In genomic region chr7:90395073-90395472, GRCm38 (mm10) we compare ENCODE assay signal across 30 mouse cellular contexts. TPM values are rescaled to one million over a fixed set of nuclear protein-coding genes. Genes with fewer than 3 reads are reported as not detected.
DNase-seq lines count a peak whose midpoint lies in the region; ATAC-seq and TF ChIP-seq lines count a peak whose summit lies in the region.
"Had no signal": no experiment of that assay in that cellular context is flagged by ENCODE, and none has a peak within 500 bp of the region (broad histone marks: within the 10 kb centered on the region; RNA-seq: fewer than 3 reads in every experiment).

No protein-coding gene starts in this region.

- in situ Hi-C loops in Patski (cut with MboI; ENCODE audit: low pct_unique_long_range_greater_than_20kb), result no loop called here

- POLR2A ChIA-PET in Patski (lab: Charles Lee), result interaction anchor here (0.6 to 1.3 kb wide), 3 partner anchors 52 to 93 kb away, joined by 3 read pairs; no protein-coding TSS in a partner anchor

- H3K9me3 ChIP-seq in heart, embryonic 12.5 days (replicated peaks), result no peaks in the 10 kb centered on the region
- no peaks in the 10 kb centered on the region for H3K9me3 ChIP-seq in heart, embryonic 16.5 days (replicated peaks; ENCODE audit: control insufficient read depth, low read length)
- no peaks in the 10 kb centered on the region for H3K9me3 ChIP-seq in lung, postnatal 0 days (ENCODE audit: low read length)
- H3K9me3 ChIP-seq: G1E had no signal

- 0 out of 2 replicates have a peak overlapping the region, but pooled peaks have one; percentile 28 for H3K27ac ChIP-seq in heart, embryonic 12.5 days (ENCODE audit: poor library complexity, severe bottlenecking)
- H3K27ac ChIP-seq in heart, embryonic 16.5 days (ENCODE audit: low read length), result no peak overlapping the region
- no peak overlapping the region for H3K27ac ChIP-seq in lung, postnatal 0 days (ENCODE audit: low read length)
- H3K27ac ChIP-seq: gastrocnemius, adult 2 months; hindbrain, embryonic 14.5 days; hindbrain, postnatal 0 days had no signal

- no peak overlapping the region for H3K4me3 ChIP-seq in heart, embryonic 12.5 days
- no peak overlapping the region for H3K4me3 ChIP-seq in heart, embryonic 16.5 days (ENCODE audit: low read length)
- H3K4me3 ChIP-seq in lung, postnatal 0 days (ENCODE audit: low read depth, low read length), result no peak overlapping the region
- H3K4me3 ChIP-seq: gastrocnemius, adult 2 months had no signal

- H3K4me1 ChIP-seq in heart, embryonic 12.5 days (replicated peaks), result peaks cover 13% of the 10 kb centered on the region
- H3K4me1 ChIP-seq in heart, embryonic 16.5 days (ENCODE audit: control insufficient read depth, insufficient read depth, low read length), result peaks cover 15% of the 10 kb centered on the region; the same call in 1 of the 2 replicates
- no peaks in the 10 kb centered on the region for H3K4me1 ChIP-seq in lung, postnatal 0 days (ENCODE audit: insufficient read depth, low read depth, low read length)

- DNase-seq in heart, adult 18-20 months, result no peak
- DNase-seq in heart, adult 9 months (ENCODE audit: low spot score in 2 of 2), result no peak
- peak; percentile 18 for DNase-seq in lung, postnatal 0 days (ENCODE audit: low spot score)
- DNase-seq in lung, postnatal 14 days, result no peak
- DNase-seq in Patski (ENCODE audit: low read depth, low spot score), result no peak
- DNase-seq: adrenal gland, adult 8-10 months; adrenal gland, postnatal 25 days; B cell, adult 2 months; cerebellum, adult 11-12 months; cerebellum, adult 8-10 months; cerebellum, postnatal 10 days; cerebellum, postnatal 36 days; forebrain, postnatal 0 days; gastrocnemius, adult 2 months; gastrocnemius, postnatal 14 days; heart, adult 11 months; heart, postnatal 10 days; heart, postnatal 4 days had no signal

- no peak for ATAC-seq in heart, embryonic 12.5 days (ENCODE audit: insufficient number of reproducible peaks, low FRiP score)
- peak; percentile 41; the same call in 1 of the 2 replicates for ATAC-seq in heart, embryonic 16.5 days (replicated peaks; ENCODE audit: extremely low read depth, insufficient read depth, low FRiP score)
- peak; percentile 37 for ATAC-seq in lung, postnatal 0 days
- ATAC-seq in Patski, result peak; percentile 12
- ATAC-seq in erythroblast, adult 5-6 weeks (replicated peaks; ENCODE audit: low FRiP score, poor library complexity, severe bottlenecking), result no peak
- ATAC-seq: activated CD4-positive, CD25-positive, alpha-beta regulatory T cell, adult 4 months; forebrain, embryonic 14.5 days; forebrain, postnatal 0 days; hindbrain, postnatal 0 days; inflammation-experienced regulatory T-cells, adult 6 months; intestine, embryonic 16.5 days had no signal

- H3K27me3 ChIP-seq in heart, embryonic 12.5 days (replicated peaks), result no peaks in the 10 kb centered on the region
- H3K27me3 ChIP-seq in heart, embryonic 16.5 days (ENCODE audit: control insufficient read depth, insufficient read depth, low read length), result no peaks in the 10 kb centered on the region
- no peaks in the 10 kb centered on the region for H3K27me3 ChIP-seq in lung, postnatal 0 days (replicated peaks; ENCODE audit: insufficient read depth, low read length)
- no peaks in the 10 kb centered on the region for H3K27me3 ChIP-seq in Patski
- H3K27me3 ChIP-seq: CH12.LX had no signal

- TF ChIP-seq EP300 in lung, postnatal 0 days (IDR thresholded peaks at IDR 0.05), result no peak

- H3K9ac ChIP-seq in heart, embryonic 12.5 days, result no peak overlapping the region
- no peak overlapping the region for H3K9ac ChIP-seq in heart, embryonic 16.5 days (ENCODE audit: low read length)
- no peak overlapping the region for H3K9ac ChIP-seq in lung, postnatal 0 days (replicated peaks; ENCODE audit: low read depth)
- H3K9ac ChIP-seq: forebrain, postnatal 0 days; hindbrain, embryonic 14.5 days had no signal

- H3K36me3 ChIP-seq in heart, embryonic 12.5 days, result no peaks in the 10 kb centered on the region
- 0 out of 2 replicates have a peak, but pooled peaks cover 2% of the 10 kb centered on the region for H3K36me3 ChIP-seq in heart, embryonic 16.5 days (ENCODE audit: control insufficient read depth, insufficient read depth)
- H3K36me3 ChIP-seq in lung, postnatal 0 days (ENCODE audit: insufficient read depth, low read length), result no peaks in the 10 kb centered on the region
- H3K36me3 ChIP-seq: G1E had no signal

- no peak for TF ChIP-seq CTCF in lung, postnatal 0 days (IDR thresholded peaks at IDR 0.05)
- no peak for TF ChIP-seq CTCF in Patski (IDR thresholded peaks at IDR 0.05)

- no peak overlapping the region for H3K4me2 ChIP-seq in heart, embryonic 12.5 days
- no peak overlapping the region for H3K4me2 ChIP-seq in heart, embryonic 16.5 days (ENCODE audit: low read depth, low read length)
- H3K4me2 ChIP-seq in lung, postnatal 0 days (replicated peaks; ENCODE audit: low read depth, low read length), result no peak overlapping the region
- H3K4me2 ChIP-seq: heart, embryonic 11.5 days; hindbrain, embryonic 14.5 days had no signal

- CTCF ChIA-PET in Patski (lab: Charles Lee), result interaction anchor here (0.8 to 2.3 kb wide), 11 partner anchors 8 to 128 kb away, joined by 3 to 9 read pairs (median 3); partner anchors contain the start of gene Sytl2

- WGBS in heart, embryonic 12.5 days, result 30% methylated on average over 4 of the region's 4 CpGs
- 23% methylated on average over 4 of the region's 4 CpGs for WGBS in heart, embryonic 16.5 days
- WGBS in lung, postnatal 0 days, result 33% methylated on average over 4 of the region's 4 CpGs

RNA-seq across cellular contexts. Expression of gene Ccdc89, which starts 31.3 kb away (rescaled TPM):
- 0.95 and 1.9 TPM in 2 replicates for polyA plus RNA-seq in heart, embryonic 12.5 days (2016; fragmentation: Nextera tagmentation; extraction: Ambion mirVana)
- total RNA-seq in heart, adult 18-20 months (2021), result under 1 TPM; 0.20 to 0.31 TPM
- 0.62 and 0.79 TPM in 2 replicates for polyA plus RNA-seq in heart, embryonic 16.5 days (2015; fragmentation: Nextera tagmentation; extraction: Ambion mirVana)
- 1.2 and 1.4 TPM in 2 replicates for polyA plus RNA-seq in lung, postnatal 0 days (2015; fragmentation: Nextera tagmentation; extraction: Ambion mirVana)
- polyA plus RNA-seq in Patski (2021), result 0.65 TPM
- total RNA-seq in erythroblast, adult 5-6 weeks (2015; ENCODE audit: low replicate concordance), result not detected in 2 replicates
- total RNA-seq in erythroblast, adult 5-6 weeks (2017; ENCODE audit: low replicate concordance), result not detected in 2 replicates
- total RNA-seq: CH12.LX; gastrocnemius, adult 2 months had no signal
- polyA plus RNA-seq: activated CD4-positive, CD25-positive, alpha-beta regulatory T cell, adult 4 months; G1E; inflammation-experienced regulatory T-cells, adult 6 months had no signal

RNA-seq across cellular contexts. Expression of gene Crebzf, which starts 47.5 kb away (rescaled TPM):
- polyA plus RNA-seq in heart, embryonic 12.5 days (2016; fragmentation: Nextera tagmentation; extraction: Ambion mirVana), result 38.7 and 39.5 TPM in 2 replicates
- 10 to 100 TPM; 18.7 to 20.5 TPM for total RNA-seq in heart, adult 18-20 months (2021)
- polyA plus RNA-seq in heart, embryonic 16.5 days (2015; fragmentation: Nextera tagmentation; extraction: Ambion mirVana), result 14.4 and 15.5 TPM in 2 replicates
- polyA plus RNA-seq in lung, postnatal 0 days (2015; fragmentation: Nextera tagmentation; extraction: Ambion mirVana), result 23.7 and 28.7 TPM in 2 replicates
- 79.7 TPM for polyA plus RNA-seq in Patski (2021)
- total RNA-seq in erythroblast, adult 5-6 weeks (2015; ENCODE audit: low replicate concordance), result 66.3 and 72.1 TPM in 2 replicates
- 54.6 and 56.1 TPM in 2 replicates for total RNA-seq in erythroblast, adult 5-6 weeks (2017; ENCODE audit: low replicate concordance)

Comparison
In these comparisons a context has a peak if more than half of its experiments do, and no peak if none do; other contexts are left out.
1. ATAC-seq: peak in heart, embryonic 16.5 days (single experiment), lung, postnatal 0 days (single experiment) and Patski (single experiment); none in heart, embryonic 12.5 days (single experiment) and erythroblast, adult 5-6 weeks (single experiment).